Mouse (Mus musculus) MEL (cell line): ENCODE data around the gene Tex101. TPM values are rescaled to one million over a fixed set of nuclear protein-coding genes. Genes with fewer than 3 reads are reported as not detected.

Experiments
- DNase-seq: peaks from one replicate; pipeline ENCODE4 v3.0.0; 2011; ENCODE audit warnings: low read depth, low spot score
- H3K27ac ChIP-seq: 2 replicates; pipeline ENCODE4 v1.5.1; 2012; ENCODE audit warnings: low read depth, mild to moderate bottlenecking, control low read depth, low read length, moderate library complexity; ENCODE audit not compliant: control insufficient read depth
- H3K27me3 ChIP-seq, 2 experiments: fragments of 150-350 bp in 1 of 2; sonication (generic) in 1 of 2; 2 replicates each; pipeline ENCODE4 v1.6.1; 2012; ENCODE audit warnings: low read length in 2 of 2, mild to moderate bottlenecking in 2 of 2, improper control_type of control experiment in 1 of 2, moderate library complexity in 1 of 2; ENCODE audit not compliant: insufficient read depth in 2 of 2, control insufficient read depth in 1 of 2
- H3K36me3 ChIP-seq, 2 experiments: 2 replicates each; pipeline ENCODE4 v1.6.1; 2012 to 2014; ENCODE audit warnings: low read length in 2 of 2, improper control_type of control experiment in 1 of 2, inconsistent platforms in 1 of 2, mild to moderate bottlenecking in 1 of 2; ENCODE audit not compliant: insufficient read depth in 2 of 2, control insufficient read depth in 1 of 2
- H3K4me1 ChIP-seq, 2 experiments: fragments of 150-350 bp in 1 of 2; sonication (generic) in 1 of 2; 2 replicates each; pipeline ENCODE4 v1.6.1; 2012; ENCODE audit warnings: low read length in 2 of 2, improper control_type of control experiment in 1 of 2, mild to moderate bottlenecking in 1 of 2; ENCODE audit not compliant: insufficient read depth in 2 of 2, control insufficient read depth in 1 of 2
- H3K4me3 ChIP-seq, 2 experiments: fragments of 150-350 bp in 1 of 2; sonication (generic) in 1 of 2; 2 replicates each; pipeline ENCODE4 v1.5.1; 2012; ENCODE audit warnings: low read depth in 2 of 2, low read length in 2 of 2, mild to moderate bottlenecking in 2 of 2, moderate library complexity in 2 of 2, control low read depth in 1 of 2, improper control_type of control experiment in 1 of 2; ENCODE audit not compliant: control insufficient read depth in 1 of 2, insufficient read depth in 1 of 2
- H3K79me2 ChIP-seq: 2 replicates; pipeline ENCODE4 v1.6.1; 2012; ENCODE audit warnings: mild to moderate bottlenecking, low read length, moderate library complexity; ENCODE audit not compliant: control insufficient read depth, poor library complexity, insufficient read depth
- H3K9ac ChIP-seq: 2 replicates; pipeline ENCODE4 v1.6.1; 2012; ENCODE audit warnings: low read depth, mild to moderate bottlenecking, control low read depth, low read length, moderate library complexity; ENCODE audit not compliant: control insufficient read depth, poor library complexity, severe bottlenecking
- H3K9me3 ChIP-seq: fragments of 150-350 bp; sonication (generic); replicated peaks from 2 replicates; pipeline ENCODE4 v1.6.1; 2012; ENCODE audit warnings: mild to moderate bottlenecking, low read length, improper control_type of control experiment, moderate library complexity; ENCODE audit not compliant: insufficient read depth
- BHLHE40 ChIP-seq: IDR thresholded peaks from 2 replicates; pipeline ENCODE4 v1.6.1; 2012; ENCODE audit warnings: low read depth, mild to moderate bottlenecking, inconsistent platforms, low read length, improper control_type of control experiment, borderline replicate concordance
- CHD1 ChIP-seq: IDR thresholded peaks from 2 replicates; pipeline ENCODE4 v1.6.1; 2012; ENCODE audit warnings: low read depth, mild to moderate bottlenecking, inconsistent platforms, low read length, improper control_type of control experiment
- CHD2 ChIP-seq: IDR thresholded peaks from 2 replicates; pipeline ENCODE4 v1.6.1; 2011; ENCODE audit warnings: low read length, improper control_type of control experiment
- EP300 ChIP-seq, 2 experiments: IDR thresholded peaks; 2 replicates each; pipeline ENCODE4 v1.6.1; 2011; ENCODE audit warnings: improper control_type of control experiment in 2 of 2, low read length in 2 of 2, low read depth in 1 of 2, mild to moderate bottlenecking in 1 of 2
- ETS1 ChIP-seq: IDR thresholded peaks from 2 replicates; pipeline ENCODE4 v1.6.1; 2012; ENCODE audit warnings: low read depth, mild to moderate bottlenecking, inconsistent platforms, low read length, improper control_type of control experiment, moderate library complexity
- GABPA ChIP-seq: IDR thresholded peaks from 2 replicates; pipeline ENCODE4 v1.6.1; 2012; ENCODE audit warnings: low read depth, mild to moderate bottlenecking, inconsistent platforms, low read length, improper control_type of control experiment, moderate library complexity
- GATA1 ChIP-seq: IDR thresholded peaks from 2 replicates; pipeline ENCODE4 v1.6.1; 2011; ENCODE audit warnings: low read depth, low read length, improper control_type of control experiment
- JUND ChIP-seq: IDR thresholded peaks from 2 replicates; pipeline ENCODE4 v1.6.1; 2011; ENCODE audit warnings: low read depth, mild to moderate bottlenecking, improper control_type of control experiment, low read length
- KAT2A ChIP-seq: conservative IDR thresholded peaks from 2 replicates; pipeline ENCODE4 v1.6.1; 2012; ENCODE audit warnings: low read depth, low read length, improper control_type of control experiment, inconsistent platforms
- MAFK ChIP-seq: IDR thresholded peaks from 2 replicates; pipeline ENCODE4 v1.6.1; 2011; ENCODE audit warnings: low read depth, mild to moderate bottlenecking, low read length, improper control_type of control experiment, borderline replicate concordance
- MEF2A ChIP-seq: IDR thresholded peaks from 2 replicates; pipeline ENCODE4 v1.6.1; 2014; ENCODE audit warnings: low read depth, mild to moderate bottlenecking, inconsistent platforms, low read length, improper control_type of control experiment; ENCODE audit not compliant: poor library complexity, insufficient replicate concordance, severe bottlenecking; ENCODE audit errors: extremely low read depth
- MYB ChIP-seq: IDR thresholded peaks from 2 replicates; pipeline ENCODE4 v1.6.1; 2011; ENCODE audit warnings: mild to moderate bottlenecking, low read depth, low read length, improper control_type of control experiment
- MYC ChIP-seq: IDR thresholded peaks from 2 replicates; pipeline ENCODE4 v1.6.1; 2011; ENCODE audit warnings: low read depth, mild to moderate bottlenecking, low read length, improper control_type of control experiment, moderate library complexity
- NELFE ChIP-seq: IDR thresholded peaks from 2 replicates; pipeline ENCODE4 v1.6.1; 2011; ENCODE audit warnings: low read depth, low read length, improper control_type of control experiment
- NRF1 ChIP-seq: IDR thresholded peaks from 2 replicates; pipeline ENCODE4 v1.6.1; 2014; ENCODE audit warnings: low read depth, mild to moderate bottlenecking, inconsistent platforms, low read length, improper control_type of control experiment, moderate library complexity; ENCODE audit not compliant: poor library complexity, insufficient read depth, severe bottlenecking
- POLR2A ChIP-seq, 2 experiments: IDR thresholded peaks; 2 replicates each; pipeline ENCODE4 v1.6.1; 2011 to 2012; ENCODE audit warnings: low read length in 2 of 2, mild to moderate bottlenecking in 2 of 2, control low read depth in 1 of 2, improper control_type of control experiment in 1 of 2, low read depth in 1 of 2, moderate library complexity in 1 of 2; ENCODE audit not compliant: control insufficient read depth in 1 of 2, insufficient read depth in 1 of 2, poor library complexity in 1 of 2
- POLR2AphosphoS2 ChIP-seq: IDR thresholded peaks from 2 replicates; pipeline ENCODE4 v1.6.1; 2011; ENCODE audit warnings: low read length, improper control_type of control experiment
- POLR2AphosphoS5 ChIP-seq: IDR thresholded peaks from 2 replicates; pipeline ENCODE4 v1.6.1; 2012; ENCODE audit warnings: low read depth, borderline replicate concordance, mild to moderate bottlenecking, inconsistent platforms, low read length, moderate library complexity, mixed read lengths
- RAD21 ChIP-seq: IDR thresholded peaks from 2 replicates; pipeline ENCODE4 v1.6.1; 2011; ENCODE audit warnings: mild to moderate bottlenecking, low read depth, low read length, improper control_type of control experiment
- SIN3A ChIP-seq: IDR thresholded peaks from 2 replicates; pipeline ENCODE4 v1.6.1; 2012; ENCODE audit warnings: low read length, improper control_type of control experiment, inconsistent platforms
- SMC3 ChIP-seq: IDR thresholded peaks from 2 replicates; pipeline ENCODE4 v1.6.1; 2011; ENCODE audit warnings: low read depth, low read length, improper control_type of control experiment
- TBP ChIP-seq: IDR thresholded peaks from 2 replicates; pipeline ENCODE4 v1.8.0; 2011; ENCODE audit warnings: low read depth, low read length, improper control_type of control experiment
- TCF12 ChIP-seq: IDR thresholded peaks from 2 replicates; pipeline ENCODE4 v1.6.1; 2014; ENCODE audit warnings: low read depth, mild to moderate bottlenecking, inconsistent platforms, low read length, improper control_type of control experiment, moderate library complexity
- UBTF ChIP-seq: IDR thresholded peaks from 2 replicates; pipeline ENCODE4 v1.6.1; 2012; ENCODE audit warnings: low read depth, mild to moderate bottlenecking, inconsistent platforms, low read length, improper control_type of control experiment, moderate library complexity, borderline replicate concordance; ENCODE audit not compliant: insufficient read depth
- USF1 ChIP-seq: IDR thresholded peaks from 2 replicates; pipeline ENCODE4 v1.6.1; 2014; ENCODE audit warnings: low read depth, mild to moderate bottlenecking, inconsistent platforms, low read length, improper control_type of control experiment, moderate library complexity
- ZC3H11A ChIP-seq: IDR thresholded peaks from 2 replicates; pipeline ENCODE4 v1.6.1; 2012; ENCODE audit warnings: low read depth, mild to moderate bottlenecking, inconsistent platforms, low read length, improper control_type of control experiment
- ZMIZ1 ChIP-seq: IDR thresholded peaks from 2 replicates; pipeline ENCODE4 v1.6.1; 2012; ENCODE audit warnings: low read depth, mild to moderate bottlenecking, inconsistent platforms, low read length, improper control_type of control experiment, moderate library complexity
- polyA plus RNA-seq, 2 experiments: library from polyadenylated mRNA; stranded (reverse) in 1 of 2; unstranded in 1 of 2; fragments of >175 nt in 1 of 2; fragments of >200 nt in 1 of 2; gene quantifications; 2 replicates each; pipeline versions ENCODE4 v1.2.1 to v1.2.4; 2012; ENCODE audit warnings: low replicate concordance in 2 of 2, low read depth in 1 of 2; ENCODE audit not compliant: insufficient read length in 2 of 2, insufficient read depth in 1 of 2, missing spikeins in 1 of 2
- total RNA-seq: library from RNA; depleted of rRNA; stranded (reverse); fragments of 300-350 nt; gene quantifications from 2 replicates; pipeline ENCODE4 v1.2.3, GENCODE M21; 2012

Tex101 gene
- total and polyA plus RNA-seq, 3 experiments = 0.08 to 0.15 TPM; not detected in 1

GRCm38 (mm10) chr7:24637046-24637445, 39.4 kb downstream of the Tex101 start:
- Histone ChIP-seq H3K9me3 (no peaks in the 10 kb centered on the region), H3K27ac (no peak overlapping the region), H3K27me3 (no peaks in the 10 kb centered on the region), H3K9ac (no peak overlapping the region), H3K4me3 (no peak overlapping the region), H3K79me2 (no peaks in the 10 kb centered on the region), H3K4me1 (no peaks in the 10 kb centered on the region), H3K36me3 (no peaks in the 10 kb centered on the region)
- TF ChIP-seq POLR2AphosphoS5 (no peak), CHD2 (no peak), NELFE (no peak), GATA1 (no peak), SIN3A (no peak), KAT2A (no peak), BHLHE40 (no peak), USF1 (no peak), CHD1 (no peak), MYB (no peak), POLR2AphosphoS2 (no peak), MYC (no peak), EP300 (IDR thresholded peaks at IDR 0.05; ENCODE audit: low read depth in 1 of 2, low read length in 2 of 2) (no peak), TCF12 (no peak), GABPA (no peak), ETS1 (no peak), JUND (no peak), RAD21 (no peak), ZC3H11A (no peak), MAFK (no peak)
- no peak for DNase-seq

GRCm38 (mm10) chr7:24636264-24636663, 40.2 kb downstream of the Tex101 start, which contains the start of gene Lypd3:
Lypd3 (plus strand) TSS chr7:24636550.
- no peaks in the 10 kb centered on the region for H3K79me2 ChIP-seq
- TF ChIP-seq GATA1 (no peak), POLR2AphosphoS5 (no peak), UBTF (no peak), TBP (no peak), KAT2A (no peak), POLR2A (IDR thresholded peaks at IDR 0.05; ENCODE audit: control insufficient read depth in 1 of 2, insufficient read depth in 1 of 2, low read depth in 1 of 2, low read length in 2 of 2, poor library complexity in 1 of 2) (no peak), NRF1 (no peak), BHLHE40 (no peak), MEF2A (no peak), RAD21 (no peak), GABPA (no peak), MAFK (no peak), SMC3 (no peak), ZMIZ1 (no peak)
- TF ChIP-seq, all 39 proteins: peak for 0
- Histone ChIP-seq H3K4me3 (no peak within 1 kb of the TSS), H3K9me3 (no peaks in the 10 kb centered on the region), H3K27ac (no peak within 1 kb of the TSS), H3K9ac (no peak within 1 kb of the TSS), H3K36me3 (no peaks in the 10 kb centered on the region), H3K4me1 (no peaks in the 10 kb centered on the region), H3K27me3 (no peaks in the 10 kb centered on the region)
- DNase-seq = no peak
